Mouse (Mus musculus): ENCODE data around the gene Slc8a3. TPM values are rescaled to one million over a fixed set of nuclear protein-coding genes. Genes with fewer than 3 reads are reported as not detected.

The Slc8a3 gene
- polyA plus RNA-seq, 1 experiment from 2014 or later: 7.7 TPM

- no peaks in the 10 kb centered on the region for H3K9me3 ChIP-seq (ENCODE audit: control insufficient read depth, low read length)
- no peak overlapping the region for H3K9ac ChIP-seq (ENCODE audit: low read depth, low read length)
- no peak overlapping the region for H3K4me3 ChIP-seq (ENCODE audit: low read depth, low read length)
- no peak overlapping the region for H3K4me2 ChIP-seq (ENCODE audit: low read depth, low read length)
- no peak for ATAC-seq (ENCODE audit: low read depth)
- DNase-seq (ENCODE audit: low spot score): no peak
- WGBS: 23% methylated on average over 2 of the region's 2 CpGs
- H3K4me1 ChIP-seq (ENCODE audit: control insufficient read depth, insufficient read depth, low read length): 0 out of 2 replicates have a peak, but pooled peaks cover 5% of the 10 kb centered on the region
- no peak overlapping the region for H3K27ac ChIP-seq (replicated peaks; ENCODE audit: low read depth, low read length)
- no peaks in the 10 kb centered on the region for H3K27me3 ChIP-seq (replicated peaks; ENCODE audit: control insufficient read depth, insufficient read depth, low read length)
- H3K36me3 ChIP-seq (ENCODE audit: control insufficient read depth, insufficient read depth, low read length): no peaks in the 10 kb centered on the region
Observed at GRCm38 (mm10) chr12:81317811-81318210, 15.2 kb downstream of the Slc8a3 start.

GRCm38 (mm10) chr12:81315953-81316352 is 17.0 kb downstream of the Slc8a3 start:
- H3K36me3 ChIP-seq (ENCODE audit: control insufficient read depth, insufficient read depth, low read length): no peaks in the 10 kb centered on the region
- H3K4me3 ChIP-seq (ENCODE audit: low read depth, low read length): no peak overlapping the region
- no peaks in the 10 kb centered on the region for H3K9me3 ChIP-seq (ENCODE audit: control insufficient read depth, low read length)
- ATAC-seq (ENCODE audit: low read depth): no peak
- no peak overlapping the region for H3K4me2 ChIP-seq (ENCODE audit: low read depth, low read length)
- DNase-seq (ENCODE audit: low spot score): no peak
- WGBS: 89% methylated on average over 5 of the region's 5 CpGs
- 0 out of 2 replicates have a peak, but pooled peaks cover 3% of the 10 kb centered on the region for H3K4me1 ChIP-seq (ENCODE audit: control insufficient read depth, insufficient read depth, low read length)
- H3K27me3 ChIP-seq (replicated peaks; ENCODE audit: control insufficient read depth, insufficient read depth, low read length): no peaks in the 10 kb centered on the region
- no peak overlapping the region for H3K27ac ChIP-seq (replicated peaks; ENCODE audit: low read depth, low read length)
- H3K9ac ChIP-seq (ENCODE audit: low read depth, low read length): no peak overlapping the region

GRCm38 (mm10) chr12:81303626-81304025 is 29.4 kb downstream of the Slc8a3 start:
- Histone ChIP-seq H3K9me3 (ENCODE audit: control insufficient read depth, low read length) (no peaks in the 10 kb centered on the region), H3K27ac (replicated peaks; ENCODE audit: low read depth, low read length) (no peak overlapping the region), H3K27me3 (replicated peaks; ENCODE audit: control insufficient read depth, insufficient read depth, low read length) (no peaks in the 10 kb centered on the region), H3K36me3 (ENCODE audit: control insufficient read depth, insufficient read depth, low read length) (no peaks in the 10 kb centered on the region), H3K4me3 (ENCODE audit: low read depth, low read length) (no peak overlapping the region), H3K4me1 (ENCODE audit: control insufficient read depth, insufficient read depth, low read length) (no peaks in the 10 kb centered on the region), H3K9ac (ENCODE audit: low read depth, low read length) (no peak overlapping the region), H3K4me2 (ENCODE audit: low read depth, low read length) (no peak overlapping the region)
- 82% methylated on average over 5 of the region's 5 CpGs for WGBS
- ATAC-seq (ENCODE audit: low read depth) (no peak), DNase-seq (ENCODE audit: low spot score) (no peak)

- WGBS: 46% methylated on average over 5 of the region's 5 CpGs
- H3K4me1 ChIP-seq (ENCODE audit: control insufficient read depth, insufficient read depth, low read length): no peaks in the 10 kb centered on the region
- no peak overlapping the region for H3K4me3 ChIP-seq (ENCODE audit: low read depth, low read length)
- H3K27ac ChIP-seq (replicated peaks; ENCODE audit: low read depth, low read length): no peak overlapping the region
- DNase-seq (ENCODE audit: low spot score) (no peak), ATAC-seq (ENCODE audit: low read depth) (no peak)
- H3K27me3 ChIP-seq (replicated peaks; ENCODE audit: control insufficient read depth, insufficient read depth, low read length): no peaks in the 10 kb centered on the region
- no peaks in the 10 kb centered on the region for H3K36me3 ChIP-seq (ENCODE audit: control insufficient read depth, insufficient read depth, low read length)
- H3K4me2 ChIP-seq (ENCODE audit: low read depth, low read length): no peak overlapping the region
- H3K9me3 ChIP-seq (ENCODE audit: control insufficient read depth, low read length): no peaks in the 10 kb centered on the region
- H3K9ac ChIP-seq (ENCODE audit: low read depth, low read length): no peak overlapping the region
Observed at GRCm38 (mm10) chr12:81294613-81295012, 38.4 kb downstream of the Slc8a3 start.

DNA sequence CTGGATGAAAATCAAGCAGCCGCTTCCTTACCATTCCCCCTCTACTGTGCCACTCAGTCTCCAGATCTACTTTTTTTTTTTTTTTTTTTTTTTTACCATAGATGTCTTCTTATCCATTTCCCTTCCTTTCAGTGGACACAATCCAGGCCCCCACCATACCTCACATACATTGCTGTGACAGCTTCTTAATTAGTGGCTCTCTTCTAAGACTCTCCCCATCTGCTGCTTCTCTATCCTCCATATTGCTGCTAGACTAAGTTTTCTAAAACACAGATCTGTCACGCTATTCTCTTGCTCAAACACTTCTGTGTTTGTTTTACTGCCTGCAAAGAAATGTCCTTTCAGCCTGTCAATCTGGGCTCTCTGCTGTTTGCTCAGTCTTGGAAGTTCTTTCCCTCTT is 54.9 kb downstream of the Slc8a3 start:
- DNase-seq (ENCODE audit: low spot score): no peak
- no peak overlapping the region for H3K4me3 ChIP-seq (ENCODE audit: low read depth, low read length)
- no peaks in the 10 kb centered on the region for H3K4me1 ChIP-seq (ENCODE audit: control insufficient read depth, insufficient read depth, low read length)
- no peaks in the 10 kb centered on the region for H3K36me3 ChIP-seq (ENCODE audit: control insufficient read depth, insufficient read depth, low read length)
- no peak overlapping the region for H3K27ac ChIP-seq (replicated peaks; ENCODE audit: low read depth, low read length)
- H3K9me3 ChIP-seq (ENCODE audit: control insufficient read depth, low read length): no peaks in the 10 kb centered on the region
- no peak for ATAC-seq (ENCODE audit: low read depth)
- H3K9ac ChIP-seq (ENCODE audit: low read depth, low read length): no peak overlapping the region
- no peaks in the 10 kb centered on the region for H3K27me3 ChIP-seq (replicated peaks; ENCODE audit: control insufficient read depth, insufficient read depth, low read length)
- 79% methylated on average over 2 of the region's 2 CpGs for WGBS
- H3K4me2 ChIP-seq (ENCODE audit: low read depth, low read length): no peak overlapping the region

DNA sequence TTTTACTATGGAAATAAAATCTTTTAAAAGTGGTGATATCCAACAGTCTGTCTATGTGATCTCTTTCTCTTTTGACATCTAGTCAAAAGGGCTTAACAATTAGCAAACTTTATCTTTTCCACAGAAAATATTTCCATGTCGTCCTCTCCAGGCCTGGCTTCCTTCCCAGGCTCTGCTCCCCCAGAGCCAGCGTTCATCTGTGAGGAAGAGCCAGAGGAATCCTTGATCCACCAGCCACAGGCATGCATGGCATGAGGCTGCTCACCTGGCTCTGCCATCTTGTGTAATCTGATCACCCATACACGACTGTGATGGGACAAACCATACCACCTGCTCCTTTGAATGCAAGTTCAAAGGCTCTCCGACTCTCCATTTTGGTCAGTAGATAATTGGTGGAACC is 58.4 kb downstream of the Slc8a3 start:
- ATAC-seq (ENCODE audit: low read depth) (no peak), DNase-seq (ENCODE audit: low spot score) (no peak)
- Histone ChIP-seq H3K4me2 (ENCODE audit: low read depth, low read length) (no peak overlapping the region), H3K4me1 (ENCODE audit: control insufficient read depth, insufficient read depth, low read length) (no peaks in the 10 kb centered on the region), H3K9me3 (ENCODE audit: control insufficient read depth, low read length) (no peaks in the 10 kb centered on the region), H3K9ac (ENCODE audit: low read depth, low read length) (no peak overlapping the region), H3K27ac (replicated peaks; ENCODE audit: low read depth, low read length) (no peak overlapping the region), H3K4me3 (ENCODE audit: low read depth, low read length) (no peak overlapping the region), H3K36me3 (ENCODE audit: control insufficient read depth, insufficient read depth, low read length) (no peaks in the 10 kb centered on the region), H3K27me3 (replicated peaks; ENCODE audit: control insufficient read depth, insufficient read depth, low read length) (no peaks in the 10 kb centered on the region)
- WGBS: 64% methylated on average over 4 of the region's 4 CpGs

DNA sequence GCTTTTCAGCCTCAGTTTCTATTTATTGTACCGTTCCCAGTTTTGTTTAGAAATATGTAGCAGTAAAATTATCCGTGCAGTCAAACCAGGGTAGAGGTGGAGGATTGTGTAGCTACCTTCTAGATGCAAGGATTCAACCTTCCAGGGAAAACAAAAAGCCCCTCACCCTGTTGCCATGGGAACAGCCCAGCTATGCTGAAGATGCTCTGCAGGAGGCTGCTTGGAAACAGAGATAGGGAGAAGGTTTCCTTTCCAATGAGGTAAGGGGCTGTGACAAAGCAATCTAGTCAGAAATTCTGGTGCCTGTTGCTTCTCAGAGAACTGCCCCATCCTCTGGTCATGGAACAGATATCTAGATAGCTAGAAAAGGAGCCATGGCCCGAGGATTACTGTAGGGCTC is 59.6 kb downstream of the Slc8a3 start:
- 42% methylated on average over 3 of the region's 3 CpGs for WGBS
- DNase-seq (ENCODE audit: low spot score): no peak

DNA sequence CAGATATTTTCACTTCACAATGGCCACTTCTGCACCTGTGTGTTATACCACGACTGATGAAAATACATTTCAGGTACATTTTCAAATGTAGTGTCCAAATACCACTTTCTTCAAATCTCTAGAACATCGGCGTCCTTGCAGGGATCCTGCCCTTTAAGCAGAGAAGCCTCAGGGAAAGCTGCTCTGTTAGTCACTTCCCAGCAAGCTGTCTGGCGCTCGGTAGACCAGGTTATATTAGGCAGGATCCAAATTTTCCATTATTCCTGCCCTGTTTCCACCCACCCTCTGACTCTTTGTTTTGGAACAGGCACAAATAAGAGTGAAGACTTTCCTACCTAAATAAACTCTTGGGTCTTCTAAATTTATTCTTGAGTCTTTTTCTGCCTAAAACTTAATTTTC is 63.7 kb downstream of the Slc8a3 start:
- WGBS: 80% methylated on average over 5 of the region's 5 CpGs
- H3K27me3 ChIP-seq (replicated peaks; ENCODE audit: control insufficient read depth, insufficient read depth, low read length): no peaks in the 10 kb centered on the region
- no peak overlapping the region for H3K9ac ChIP-seq (ENCODE audit: low read depth, low read length)
- DNase-seq (ENCODE audit: low spot score) (no peak), ATAC-seq (ENCODE audit: low read depth) (no peak)
- no peak overlapping the region for H3K4me2 ChIP-seq (ENCODE audit: low read depth, low read length)
- H3K36me3 ChIP-seq (ENCODE audit: control insufficient read depth, insufficient read depth, low read length): no peaks in the 10 kb centered on the region
- H3K4me1 ChIP-seq (ENCODE audit: control insufficient read depth, insufficient read depth, low read length): no peaks in the 10 kb centered on the region
- no peak overlapping the region for H3K4me3 ChIP-seq (ENCODE audit: low read depth, low read length)
- no peaks in the 10 kb centered on the region for H3K9me3 ChIP-seq (ENCODE audit: control insufficient read depth, low read length)
- H3K27ac ChIP-seq (replicated peaks; ENCODE audit: low read depth, low read length): no peak overlapping the region

More for the DNA sequence above, 59.6 kb downstream of the Slc8a3 start:
- Histone ChIP-seq H3K36me3 (ENCODE audit: control insufficient read depth, insufficient read depth, low read length) (no peaks in the 10 kb centered on the region), H3K9ac (ENCODE audit: low read depth, low read length) (no peak overlapping the region), H3K27me3 (replicated peaks; ENCODE audit: control insufficient read depth, insufficient read depth, low read length) (no peaks in the 10 kb centered on the region), H3K4me2 (ENCODE audit: low read depth, low read length) (no peak overlapping the region), H3K27ac (replicated peaks; ENCODE audit: low read depth, low read length) (no peak overlapping the region), H3K4me3 (ENCODE audit: low read depth, low read length) (no peak overlapping the region), H3K9me3 (ENCODE audit: control insufficient read depth, low read length) (no peaks in the 10 kb centered on the region), H3K4me1 (ENCODE audit: control insufficient read depth, insufficient read depth, low read length) (no peaks in the 10 kb centered on the region)
- no peak for ATAC-seq (ENCODE audit: low read depth)

GRCm38 (mm10) chr12:81262821-81263220 is 70.2 kb downstream of the Slc8a3 start:
- H3K27me3 ChIP-seq (replicated peaks; ENCODE audit: control insufficient read depth, insufficient read depth, low read length): no peaks in the 10 kb centered on the region
- H3K4me2 ChIP-seq (ENCODE audit: low read depth, low read length): no peak overlapping the region
- no peak overlapping the region for H3K27ac ChIP-seq (replicated peaks; ENCODE audit: low read depth, low read length)
- no peak overlapping the region for H3K4me3 ChIP-seq (ENCODE audit: low read depth, low read length)
- 81% methylated on average over 6 of the region's 6 CpGs for WGBS
- no peaks in the 10 kb centered on the region for H3K4me1 ChIP-seq (ENCODE audit: control insufficient read depth, insufficient read depth, low read length)
- DNase-seq (ENCODE audit: low spot score) (no peak), ATAC-seq (ENCODE audit: low read depth) (no peak)
- H3K9me3 ChIP-seq (ENCODE audit: control insufficient read depth, low read length): no peaks in the 10 kb centered on the region
- no peak overlapping the region for H3K9ac ChIP-seq (ENCODE audit: low read depth, low read length)
- H3K36me3 ChIP-seq (ENCODE audit: control insufficient read depth, insufficient read depth, low read length): no peaks in the 10 kb centered on the region
